Mouse (Mus musculus) left cerebral cortex, adult 2 months (tissue): ENCODE measurements around the gene Rad21l. TPM values are rescaled to one million over a fixed set of nuclear protein-coding genes. Genes with fewer than 3 reads are reported as not detected.

Source experiments
- DNase-seq, 2 experiments: peaks; one replicate each; pipeline ENCODE4 v3.0.0; 2021 to 2022; ENCODE audit warnings: low spot score in 2 of 2, mixed read lengths in 1 of 2; ENCODE audit errors: extremely low spot score in 1 of 2
- H3K27ac ChIP-seq: fragments of 200-600 bp; 2 replicates; pipeline ENCODE4 v1.8.1; 2022
- H3K4me3 ChIP-seq: fragments of 200-600 bp; 2 replicates; pipeline ENCODE4 v1.8.1; 2022
- CTCF ChIP-seq: fragments of 200-600 bp; IDR thresholded peaks from 2 replicates; pipeline ENCODE4 v1.8.1; 2022; ENCODE audit warnings: antibody characterized with exemption, mild to moderate bottlenecking, moderate library complexity
- intact Hi-C: fragments of 180-260 bp; cut with DNase I; formaldehyde crosslinking; loops from one replicate; pipeline ENCODE4 v1.15.1; 2025
- total RNA-seq, 2 experiments: library from RNA; stranded (reverse); gene quantifications; 2 replicates each; pipeline ENCODE4 v1.2.3; 2021

Gene Rad21l
- total RNA-seq, 2 experiments from 2014 or later = 0.75 to 1.2 TPM

GRCm38 (mm10) chr2:151670026-151670967, 2.0 kb upstream of the Rad21l start:
- Histone ChIP-seq H3K4me3 (peak overlapping the region; percentile 26), H3K27ac (no peak overlapping the region)
- no peak for TF ChIP-seq CTCF
- intact Hi-C loops = no loop called here
- DNase-seq = no peak

- Histone ChIP-seq H3K27ac (no peak overlapping the region), H3K4me3 (no peak overlapping the region)
- intact Hi-C loops = no loop called here
- no peak for TF ChIP-seq CTCF
- no peak for DNase-seq
Observed at GRCm38 (mm10) chr2:151652053-151652452, 16.3 kb downstream of the Rad21l start.

- Histone ChIP-seq H3K27ac (peak overlapping the region; percentile 37), H3K4me3 (no peak overlapping the region)
- no peak for DNase-seq
- no peak for TF ChIP-seq CTCF
- intact Hi-C loops = no loop called here
Observed at GRCm38 (mm10) chr2:151636015-151636402, 32.3 kb downstream of the Rad21l start.

- peak overlapping the region; percentile 37 for H3K27ac ChIP-seq
- intact Hi-C loops = no loop called here
- TF ChIP-seq CTCF = no peak
- no peak for DNase-seq
- H3K4me3 ChIP-seq = no peak overlapping the region
Observed at GRCm38 (mm10) chr2:151635362-151636014, 32.8 kb downstream of the Rad21l start.

GRCm38 (mm10) chr2:151634903-151635302, 33.4 kb downstream of the Rad21l start:
- intact Hi-C loops = loop anchor here (5.0 kb wide), 2 partner anchors 67 to 82 kb away; partner anchors contain the start of gene Tmem74b
- DNase-seq = no peak

GRCm38 (mm10) chr2:151632982-151633381, 35.4 kb downstream of the Rad21l start:
- peak overlapping the region; percentile 100 for H3K4me3 ChIP-seq
- TF ChIP-seq CTCF = no peak
- H3K27ac ChIP-seq = no peak overlapping the region; the same call in 1 of the 2 replicates
- intact Hi-C loops = loop anchor here (1.0 to 5.0 kb wide), 4 partner anchors 28 to 84 kb away; partner anchors contain the start of gene Tmem74b
- DNase-seq = no peak

More at GRCm38 (mm10) chr2:151634903-151635302, 33.4 kb downstream of the Rad21l start:
- TF ChIP-seq CTCF = no peak
- Histone ChIP-seq H3K27ac (peak overlapping the region; percentile 37; the same call in 1 of the 2 replicates), H3K4me3 (no peak overlapping the region)

- H3K4me3 ChIP-seq = peak within 1 kb of the TSS; percentile 100
- peak; percentile 74 to 83 for DNase-seq
- peak; percentile 61 for TF ChIP-seq CTCF
- H3K27ac ChIP-seq = peak within 1 kb of the TSS; percentile 99
- intact Hi-C loops = loop anchor here (1.0 to 5.0 kb wide), 4 partner anchors 27 to 85 kb away; partner anchors contain the start of gene Tmem74b
Observed at GRCm38 (mm10) chr2:151632159-151632814, 36.0 kb downstream of the Rad21l start, which contains the start of gene Snph. Gene Snph (minus strand): TSS chr2:151632593.

GRCm38 (mm10) chr2:151631406-151632158, 36.8 kb downstream of the Rad21l start:
- DNase-seq = peak in 1 of 2 experiments; percentile 38
- peak overlapping the region; percentile 99 for H3K27ac ChIP-seq
- no peak for TF ChIP-seq CTCF
- intact Hi-C loops = loop anchor here (1.0 to 5.0 kb wide), 5 partner anchors 27 to 89 kb away; partner anchors contain the start of genes Fkbp1a and Tmem74b
- peak overlapping the region; percentile 100 for H3K4me3 ChIP-seq

GRCm38 (mm10) chr2:151629310-151629709, 39.0 kb downstream of the Rad21l start:
- H3K27ac ChIP-seq = peak overlapping the region; percentile 99
- DNase-seq = peak in 1 of 2 experiments; percentile 29
- H3K4me3 ChIP-seq = peak overlapping the region; percentile 100
- no peak for TF ChIP-seq CTCF
- intact Hi-C loops = no loop called here

- intact Hi-C loops = no loop called here
- peak in 1 of 2 experiments; percentile 10 for DNase-seq
- H3K27ac ChIP-seq = peak overlapping the region; percentile 99; the same call in 1 of the 2 replicates
- no peak overlapping the region; the same call in 1 of the 2 replicates for H3K4me3 ChIP-seq
- TF ChIP-seq CTCF = no peak
Observed at GRCm38 (mm10) chr2:151628011-151628410, 40.3 kb downstream of the Rad21l start.
